Mouse (Mus musculus): ENCODE data around the gene Mif4gd. TPM values are rescaled to one million over a fixed set of nuclear protein-coding genes. Genes with fewer than 3 reads are reported as not detected.
A peak's percentile ranks its signal among the peaks of the same experiment; 100 is the strongest.

Gene Mif4gd
- polyA plus RNA-seq, 1 experiment from 2014 or later: 33.3 TPM

DNA sequence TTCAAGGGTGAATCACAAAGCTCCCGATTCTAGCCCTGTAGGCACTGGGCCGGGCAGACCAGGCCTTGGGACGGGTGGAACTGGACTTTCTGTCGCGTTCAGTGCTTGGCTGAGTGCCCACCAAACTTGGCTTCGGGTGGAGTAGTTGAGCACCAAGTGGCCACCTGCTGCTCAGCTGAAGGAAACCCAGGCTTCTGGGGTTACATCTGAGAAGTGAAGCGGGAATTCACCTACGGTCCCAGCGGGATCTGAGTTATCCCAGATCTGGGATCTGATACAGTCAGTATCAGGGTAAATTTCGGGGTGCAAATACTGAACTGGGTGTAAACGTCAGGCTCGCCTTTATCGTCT lies 735 bp downstream of the Mif4gd start:
- WGBS: 1% methylated on average over 13 of the region's 13 CpGs
- Histone ChIP-seq H3K4me1 (peaks cover 21% of the 10 kb centered on the region), H3K27me3 (no peaks in the 10 kb centered on the region), H3K9ac (peak overlapping the region; percentile 61), H3K36me3 (peaks cover 36% of the 10 kb centered on the region), H3K9me3 (replicated peaks) (no peaks in the 10 kb centered on the region), H3K27ac (replicated peaks) (peak overlapping the region; percentile 93), H3K4me3 (replicated peaks) (peak overlapping the region; percentile 72), H3K4me2 (replicated peaks) (peak overlapping the region; percentile 87)
- no peak for ATAC-seq (ENCODE audit: insufficient number of reproducible peaks, low FRiP score, low TSS enrichment, low read depth)

DNA sequence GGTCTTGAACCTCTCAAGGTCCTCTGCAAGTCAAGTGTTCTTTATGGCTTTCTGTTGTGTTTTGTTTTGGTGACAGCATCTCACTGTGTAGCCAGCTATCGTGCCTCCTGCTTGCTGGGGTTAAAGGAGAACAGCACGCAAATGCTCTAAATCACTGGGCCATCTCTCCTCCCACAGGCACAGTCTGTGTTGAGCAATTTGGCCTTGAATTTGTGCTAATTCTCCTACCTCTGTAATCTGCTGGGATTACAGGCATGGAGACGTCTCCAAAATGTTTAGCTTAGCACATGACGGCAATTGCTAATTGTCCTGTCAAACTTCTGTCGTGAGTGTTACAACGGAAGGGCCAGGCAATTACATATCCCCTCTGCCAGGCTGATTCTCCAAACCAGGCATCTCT lies 1.6 kb downstream of the Mif4gd start:
- H3K4me2 ChIP-seq (replicated peaks): no peak overlapping the region
- H3K4me1 ChIP-seq: peaks cover 21% of the 10 kb centered on the region
- H3K36me3 ChIP-seq: peaks cover 44% of the 10 kb centered on the region
- 60% methylated on average over 6 of the region's 6 CpGs for WGBS
- ATAC-seq (ENCODE audit: insufficient number of reproducible peaks, low FRiP score, low TSS enrichment, low read depth): no peak
- H3K27ac ChIP-seq (replicated peaks): no peak overlapping the region
- no peaks in the 10 kb centered on the region for H3K9me3 ChIP-seq (replicated peaks)
- H3K27me3 ChIP-seq: no peaks in the 10 kb centered on the region
- no peak overlapping the region for H3K9ac ChIP-seq
- 0 out of 2 replicates have a peak overlapping the region, but pooled peaks have one; percentile 72 for H3K4me3 ChIP-seq (replicated peaks)

DNA sequence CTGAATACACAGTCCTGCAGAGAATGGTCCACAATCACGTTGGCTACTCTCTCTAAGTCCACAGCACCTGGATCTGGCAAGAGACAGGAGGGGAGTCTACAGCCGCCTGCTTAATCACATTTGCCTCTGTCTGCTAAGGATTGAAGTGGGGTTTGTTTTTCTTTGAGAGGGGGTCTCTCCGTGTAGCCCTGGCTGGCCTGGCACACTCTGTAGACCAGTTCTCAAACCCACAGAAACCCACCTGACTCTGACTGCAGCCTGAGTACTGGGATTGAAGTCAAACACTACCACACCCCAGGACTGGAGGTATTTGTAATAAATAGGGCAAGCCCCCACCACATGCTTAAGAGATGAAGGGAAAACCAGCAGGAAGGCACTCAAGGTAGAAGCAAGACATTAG lies 3.2 kb downstream of the Mif4gd start:
- Histone ChIP-seq H3K27ac (replicated peaks) (no peak overlapping the region), H3K4me3 (replicated peaks) (no peak overlapping the region), H3K27me3 (no peaks in the 10 kb centered on the region), H3K9me3 (replicated peaks) (no peaks in the 10 kb centered on the region), H3K4me1 (peaks cover 33% of the 10 kb centered on the region), H3K36me3 (peaks cover 43% of the 10 kb centered on the region), H3K4me2 (replicated peaks) (no peak overlapping the region), H3K9ac (no peak overlapping the region)
- no peak for ATAC-seq (ENCODE audit: insufficient number of reproducible peaks, low FRiP score, low TSS enrichment, low read depth)
- 60% methylated on average over 3 of the region's 3 CpGs for WGBS

DNA sequence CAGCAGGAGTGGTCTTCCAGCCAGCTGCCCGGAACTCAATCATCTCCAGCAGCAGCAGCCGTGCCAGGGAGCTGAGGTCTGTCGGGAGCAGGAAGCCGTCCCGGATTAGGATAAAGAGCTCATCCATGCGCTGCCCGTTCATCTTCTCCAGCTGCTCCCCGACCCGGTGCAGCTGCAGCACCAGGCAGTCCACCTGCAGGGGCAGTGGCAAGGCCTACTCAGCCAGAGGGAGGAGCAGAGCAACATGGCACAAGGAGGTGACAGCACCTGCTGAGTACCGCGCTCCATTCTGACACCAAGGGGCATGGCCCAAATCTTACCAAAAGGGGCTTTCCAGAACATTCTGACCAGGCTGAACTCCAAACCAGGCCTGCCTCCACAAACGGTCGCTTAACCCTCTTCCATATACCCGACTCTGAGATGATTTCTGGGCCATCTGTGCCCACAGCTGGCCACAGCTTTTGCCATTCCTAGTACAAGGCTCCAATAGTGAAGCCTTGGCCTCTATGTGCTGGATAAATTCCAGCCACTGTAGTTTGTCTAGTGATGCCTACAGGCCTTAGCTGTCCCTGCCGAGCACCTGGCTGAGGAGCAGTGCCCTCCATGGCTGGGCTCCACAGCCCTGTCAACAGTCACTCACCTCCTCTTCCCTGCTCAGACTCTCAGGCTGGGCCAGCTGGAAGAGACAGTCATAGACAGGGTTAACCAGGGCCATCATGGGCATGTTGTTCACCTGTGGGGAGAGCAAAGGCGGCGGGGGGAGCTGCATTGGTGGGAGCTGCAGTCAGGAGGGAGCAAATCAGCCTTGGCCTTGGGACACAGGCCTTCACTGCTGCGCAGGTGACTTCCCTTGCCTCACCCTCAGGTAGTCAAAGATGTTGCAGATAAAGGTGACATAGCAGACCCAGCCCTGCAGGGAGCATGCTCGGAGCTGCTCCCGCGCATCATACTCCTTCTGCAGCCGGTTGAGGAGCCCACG lies 4.1 kb downstream of the Mif4gd start:
- H3K4me1 ChIP-seq: peaks cover 29% of the 10 kb centered on the region
- no peak overlapping the region for H3K27ac ChIP-seq (replicated peaks)
- no peak overlapping the region for H3K9ac ChIP-seq
- no peaks in the 10 kb centered on the region for H3K9me3 ChIP-seq (replicated peaks)
- H3K4me3 ChIP-seq (replicated peaks): no peak overlapping the region
- peaks cover 43% of the 10 kb centered on the region for H3K36me3 ChIP-seq
- no peak overlapping the region for H3K4me2 ChIP-seq (replicated peaks)
- 78% methylated on average over 23 of the region's 23 CpGs for WGBS
- H3K27me3 ChIP-seq: no peaks in the 10 kb centered on the region
- no peak for ATAC-seq (ENCODE audit: insufficient number of reproducible peaks, low FRiP score, low TSS enrichment, low read depth)

DNA sequence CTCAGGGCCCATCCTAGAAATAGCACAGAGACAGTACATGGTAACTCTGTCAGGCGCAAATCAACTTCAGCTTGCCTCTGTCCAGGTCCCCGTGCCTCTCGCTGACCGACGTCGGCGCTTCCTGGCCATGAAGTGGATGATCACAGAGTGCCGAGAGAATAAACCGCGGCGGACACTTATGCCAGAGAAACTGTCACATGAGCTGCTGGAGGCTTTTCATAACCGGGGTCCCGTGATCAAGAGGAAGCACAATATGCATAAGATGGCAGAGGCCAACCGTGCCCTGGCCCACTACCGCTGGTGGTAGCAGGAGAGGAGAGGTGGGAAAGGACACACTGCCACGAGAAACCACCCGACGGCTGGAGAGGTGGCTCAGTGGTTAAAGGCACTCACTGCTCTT lies 6.0 kb downstream of the Mif4gd start:
- 95% methylated on average over 18 of the region's 18 CpGs for WGBS

DNA sequence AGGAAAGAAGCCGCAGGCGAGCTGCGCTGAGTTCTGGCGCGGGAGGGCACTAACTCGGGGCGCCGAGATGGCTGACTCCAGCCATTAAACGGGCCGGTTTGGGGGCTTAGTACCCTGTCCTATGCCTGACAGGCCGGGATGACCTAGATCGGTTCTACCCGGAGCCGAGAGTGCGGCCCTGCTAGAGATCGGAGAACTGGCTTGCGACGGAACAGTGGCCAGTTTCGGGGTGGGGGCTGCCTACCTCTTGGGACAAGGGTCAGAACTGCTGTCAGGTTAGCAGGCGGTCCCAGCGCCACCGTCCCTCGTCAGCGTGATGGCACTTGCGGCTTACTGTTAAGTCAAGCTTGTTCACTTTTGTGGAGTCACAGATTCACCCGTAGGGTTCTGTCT lies 8.5 kb downstream of the Mif4gd start:
- peak overlapping the region; percentile 99 for H3K4me3 ChIP-seq (replicated peaks)
- ATAC-seq (ENCODE audit: insufficient number of reproducible peaks, low FRiP score, low TSS enrichment, low read depth): 0 out of 2 replicates have a peak, but pooled peaks have one; percentile 22
- WGBS: under 1% methylated on average over 26 of the region's 26 CpGs
- H3K9ac ChIP-seq: peak overlapping the region; percentile 90
- H3K9me3 ChIP-seq (replicated peaks): no peaks in the 10 kb centered on the region
- H3K36me3 ChIP-seq: peaks cover 39% of the 10 kb centered on the region
- peaks cover 33% of the 10 kb centered on the region for H3K4me1 ChIP-seq
- H3K27ac ChIP-seq (replicated peaks): peak overlapping the region; percentile 95
- H3K27me3 ChIP-seq: no peaks in the 10 kb centered on the region
- H3K4me2 ChIP-seq (replicated peaks): peak overlapping the region; percentile 90

More for the DNA sequence above, 6.0 kb downstream of the Mif4gd start:
- Histone ChIP-seq H3K27ac (replicated peaks) (no peak overlapping the region), H3K4me2 (replicated peaks) (no peak overlapping the region), H3K27me3 (no peaks in the 10 kb centered on the region), H3K36me3 (peaks cover 43% of the 10 kb centered on the region), H3K9ac (no peak overlapping the region), H3K9me3 (replicated peaks) (no peaks in the 10 kb centered on the region), H3K4me3 (replicated peaks) (no peak overlapping the region), H3K4me1 (peaks cover 32% of the 10 kb centered on the region)
- no peak for ATAC-seq (ENCODE audit: insufficient number of reproducible peaks, low FRiP score, low TSS enrichment, low read depth)

DNA sequence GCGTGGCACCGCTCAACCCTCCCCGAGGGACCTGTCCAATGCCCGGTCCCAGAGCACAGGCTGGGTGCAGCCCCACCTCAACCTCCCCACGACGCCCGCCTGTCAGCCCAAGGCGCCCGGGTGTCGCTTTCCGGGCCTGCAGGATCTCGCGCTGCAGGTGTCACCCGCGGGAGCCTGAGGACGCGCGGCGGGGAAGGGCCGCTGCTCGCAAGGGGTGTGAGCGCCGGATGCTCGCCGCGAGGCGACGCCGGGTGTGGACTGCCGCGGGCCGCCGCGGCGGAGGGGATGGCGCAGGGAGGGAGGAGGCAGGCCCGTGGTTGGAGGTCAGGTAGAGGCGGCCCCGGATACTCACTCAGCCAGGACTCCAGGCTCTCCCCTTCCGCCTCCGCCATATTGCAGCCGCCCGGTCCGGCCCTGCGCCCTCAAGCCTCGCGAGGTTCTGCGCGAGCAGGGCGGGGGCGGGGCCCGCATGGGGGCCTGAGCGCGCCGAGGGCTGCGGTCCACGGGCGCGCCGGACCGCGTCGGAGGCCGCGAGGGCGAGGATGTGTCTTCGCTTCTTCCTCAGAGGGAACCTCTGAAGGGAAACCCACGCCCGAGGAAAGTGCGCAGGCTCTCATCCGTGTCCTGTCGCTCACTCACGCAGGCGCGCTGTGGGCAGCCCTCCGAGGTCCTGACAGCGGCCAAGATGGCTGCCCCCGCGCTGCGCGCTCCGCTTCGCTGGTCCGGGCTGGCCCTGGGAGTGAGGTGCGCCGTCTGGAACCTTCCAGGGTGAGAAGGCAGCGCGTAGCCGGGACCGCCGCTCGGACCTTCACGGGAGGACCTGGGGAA lies 9.1 kb downstream of the Mif4gd start, which contains the start of the genes Mrps7 and Gga3:
Mrps7 (plus strand) TSS at position 450 of the 828 bp plus-strand sequence.
Gga3 (minus strand) TSS at position 576 of the 828 bp plus-strand sequence.
- peak within 1 kb of the TSS; percentile 95 for H3K27ac ChIP-seq (replicated peaks)
- no peaks in the 10 kb centered on the region for H3K27me3 ChIP-seq
- peak; percentile 95 for ATAC-seq (ENCODE audit: insufficient number of reproducible peaks, low FRiP score, low TSS enrichment, low read depth)
- WGBS: under 1% methylated on average over 87 of the region's 93 CpGs
- peaks cover 33% of the 10 kb centered on the region for H3K36me3 ChIP-seq
- H3K4me1 ChIP-seq: peaks cover 33% of the 10 kb centered on the region
- H3K9ac ChIP-seq: peak within 1 kb of the TSS; percentile 90
- H3K4me2 ChIP-seq (replicated peaks): peak within 1 kb of the TSS; percentile 90
- no peaks in the 10 kb centered on the region for H3K9me3 ChIP-seq (replicated peaks)
- peak within 1 kb of the TSS; percentile 99 for H3K4me3 ChIP-seq (replicated peaks)

DNA sequence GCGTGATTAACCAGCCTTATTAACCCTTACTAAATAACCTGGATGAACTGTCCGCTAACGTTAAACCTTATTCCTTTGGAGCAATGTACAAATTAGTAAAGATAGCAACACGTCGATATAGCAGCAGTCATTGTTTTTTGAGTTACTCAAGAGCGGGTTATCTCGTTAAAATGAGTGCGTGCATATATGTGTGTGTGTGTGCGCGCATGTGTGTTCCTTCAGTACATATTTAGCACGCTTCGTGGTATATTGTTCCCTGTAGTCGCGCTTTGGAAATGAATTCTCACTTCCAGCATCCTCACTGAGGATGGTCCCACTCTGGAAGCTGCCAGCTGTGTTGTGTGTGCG lies 9.7 kb downstream of the Mif4gd start:
- H3K27ac ChIP-seq (replicated peaks): peak overlapping the region; percentile 95
- H3K4me2 ChIP-seq (replicated peaks): peak overlapping the region; percentile 90
- H3K4me3 ChIP-seq (replicated peaks): peak overlapping the region; percentile 99
- WGBS: 4% methylated on average over 15 of the region's 15 CpGs
- peaks cover 33% of the 10 kb centered on the region for H3K4me1 ChIP-seq
- no peaks in the 10 kb centered on the region for H3K9me3 ChIP-seq (replicated peaks)
- H3K27me3 ChIP-seq: no peaks in the 10 kb centered on the region
- peak overlapping the region; percentile 90 for H3K9ac ChIP-seq
- peaks cover 29% of the 10 kb centered on the region for H3K36me3 ChIP-seq
- ATAC-seq (ENCODE audit: insufficient number of reproducible peaks, low FRiP score, low TSS enrichment, low read depth): no peak

DNA sequence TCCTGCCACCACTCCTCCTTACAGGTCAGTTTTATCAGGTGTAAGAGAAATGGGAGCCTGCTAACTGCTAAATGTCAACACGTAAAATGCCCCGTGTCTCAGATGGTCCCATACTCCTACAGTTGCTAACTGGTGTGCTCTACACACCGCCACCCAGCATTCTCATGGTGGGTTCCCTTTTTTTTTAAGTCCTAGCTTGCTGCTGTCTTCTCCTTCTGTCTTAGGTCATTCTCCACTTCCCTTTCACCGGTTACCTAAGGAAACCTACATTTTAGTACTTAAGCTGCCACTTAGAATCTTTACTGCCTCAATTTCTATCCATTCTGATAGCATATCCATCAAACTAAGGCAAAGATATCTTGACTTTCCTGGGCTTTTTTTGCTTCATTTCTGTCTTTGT lies 11.6 kb downstream of the Mif4gd start:
- WGBS: 89% methylated on average over 4 of the region's 4 CpGs
- Histone ChIP-seq H3K36me3 (peaks cover 28% of the 10 kb centered on the region), H3K4me2 (replicated peaks) (no peak overlapping the region), H3K4me1 (peaks cover 33% of the 10 kb centered on the region), H3K9me3 (replicated peaks) (no peaks in the 10 kb centered on the region), H3K4me3 (replicated peaks) (no peak overlapping the region), H3K27ac (replicated peaks) (no peak overlapping the region), H3K27me3 (no peaks in the 10 kb centered on the region), H3K9ac (no peak overlapping the region)
- no peak for ATAC-seq (ENCODE audit: insufficient number of reproducible peaks, low FRiP score, low TSS enrichment, low read depth)

DNA sequence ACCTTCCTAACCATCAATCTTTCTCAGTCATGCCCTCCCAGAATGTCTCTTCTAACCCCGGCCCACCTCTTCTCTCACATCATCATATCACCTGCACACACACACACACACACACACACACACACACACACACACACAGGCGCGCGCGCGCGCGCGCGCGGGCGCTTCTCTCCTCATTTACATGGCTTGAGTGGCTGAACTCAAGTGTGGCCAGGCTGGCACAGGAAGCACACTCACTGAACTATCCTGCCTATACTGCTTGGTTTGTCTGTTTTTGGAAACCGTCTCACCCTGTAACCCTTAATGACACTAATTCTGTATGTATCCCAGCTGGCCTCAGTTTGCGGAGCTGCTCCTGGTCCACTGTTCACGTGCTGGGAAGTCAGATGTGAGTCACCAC lies 12.0 kb downstream of the Mif4gd start:
- WGBS: 97% methylated on average over 15 of the region's 15 CpGs
- Histone ChIP-seq H3K4me2 (replicated peaks) (no peak overlapping the region), H3K27me3 (no peaks in the 10 kb centered on the region), H3K9ac (no peak overlapping the region), H3K4me1 (peaks cover 32% of the 10 kb centered on the region), H3K36me3 (peaks cover 28% of the 10 kb centered on the region), H3K9me3 (replicated peaks) (no peaks in the 10 kb centered on the region), H3K4me3 (replicated peaks) (no peak overlapping the region), H3K27ac (replicated peaks) (no peak overlapping the region)
- no peak for ATAC-seq (ENCODE audit: insufficient number of reproducible peaks, low FRiP score, low TSS enrichment, low read depth)

DNA sequence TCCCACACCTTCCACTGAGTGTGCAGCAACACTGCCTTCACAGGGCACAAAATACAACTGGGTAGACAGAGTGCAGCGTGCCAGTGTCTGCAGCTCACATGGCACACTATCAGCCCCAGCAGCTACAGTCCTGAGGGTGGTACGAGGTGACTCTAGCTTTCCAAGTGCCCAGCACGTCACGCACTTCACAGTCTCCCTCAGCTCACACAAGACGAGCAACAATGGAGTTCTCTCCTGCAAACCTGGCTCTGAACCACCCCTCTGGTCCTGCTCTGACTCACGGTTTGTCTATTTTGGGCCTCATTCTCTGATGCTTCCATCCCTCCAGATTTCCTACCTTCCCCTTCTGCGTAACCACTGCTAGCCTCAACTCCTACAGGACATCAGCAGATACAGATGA lies 13.0 kb downstream of the Mif4gd start:
- Histone ChIP-seq H3K36me3 (peaks cover 31% of the 10 kb centered on the region), H3K27ac (replicated peaks) (no peak overlapping the region)
- WGBS: 94% methylated on average over 7 of the region's 7 CpGs

More for the DNA sequence above, 13.0 kb downstream of the Mif4gd start:
- Histone ChIP-seq H3K4me2 (replicated peaks) (no peak overlapping the region), H3K9me3 (replicated peaks) (no peaks in the 10 kb centered on the region), H3K4me1 (peaks cover 21% of the 10 kb centered on the region), H3K27me3 (no peaks in the 10 kb centered on the region), H3K4me3 (replicated peaks) (no peak overlapping the region), H3K9ac (no peak overlapping the region)
- no peak for ATAC-seq (ENCODE audit: insufficient number of reproducible peaks, low FRiP score, low TSS enrichment, low read depth)
